Mouse (Mus musculus) intestine, embryonic 16.5 days (tissue): ENCODE measurements around the gene Tapbp. TPM values are rescaled to one million over a fixed set of nuclear protein-coding genes. Genes with fewer than 3 reads are reported as not detected.

Source experiments
- ATAC-seq: fragments of 200-750 bp; cut with Nextera tagmentation; 2 replicates; pipeline ENCODE4 v1.8.0; 2017; ENCODE audit warnings: moderate TSS enrichment, moderate library complexity
- H3K27ac ChIP-seq: fragments of 300-500 bp; sonication (generic); 2 replicates; pipeline ENCODE4 v1.5.1; 2014; ENCODE audit warnings: mild to moderate bottlenecking, low read length
- H3K27me3 ChIP-seq: fragments of 300-500 bp; sonication (generic); replicated peaks from 2 replicates; pipeline ENCODE4 v1.6.1; 2014; ENCODE audit warnings: low read length, control low read depth, mixed read lengths; ENCODE audit not compliant: control insufficient read depth, insufficient read depth
- H3K36me3 ChIP-seq: fragments of 300-500 bp; sonication (generic); 2 replicates; pipeline ENCODE4 v1.6.1; 2014; ENCODE audit warnings: low read length, control low read depth; ENCODE audit not compliant: control insufficient read depth, insufficient read depth
- H3K4me1 ChIP-seq: fragments of 300-500 bp; sonication (generic); 2 replicates; pipeline ENCODE4 v1.6.1; 2014; ENCODE audit warnings: low read length, control low read depth, mixed read lengths; ENCODE audit not compliant: control insufficient read depth, insufficient read depth
- H3K4me2 ChIP-seq: fragments of 300-500 bp; sonication (generic); 2 replicates; pipeline ENCODE4 v1.6.1; 2014; ENCODE audit warnings: low read depth, low read length, control low read depth
- H3K4me3 ChIP-seq: fragments of 300-500 bp; sonication (generic); 2 replicates; pipeline ENCODE4 v1.5.1; 2014; ENCODE audit warnings: mild to moderate bottlenecking, low read length
- H3K9ac ChIP-seq: fragments of 300-500 bp; sonication (generic); 2 replicates; pipeline ENCODE4 v1.6.1; 2014; ENCODE audit warnings: low read depth, low read length
- H3K9me3 ChIP-seq: fragments of 300-500 bp; sonication (generic); 2 replicates; pipeline ENCODE4 v1.6.1; 2016; ENCODE audit warnings: low read length, control low read depth; ENCODE audit not compliant: control insufficient read depth
- WGBS: fragments of 180-500 bp; shearing (Covaris S2); extraction: QIAGEN DNeasy Blood & Tissue Kit; methylation state at CpG from one replicate; pipeline ENCODE4 v1.1.7; 2014; 5-methylcytosine and 5-hydroxymethylcytosine counted together
- polyA plus RNA-seq: library from polyadenylated mRNA; unstranded; fragments of >200 nt; fragmentation: Nextera tagmentation; extraction: Ambion mirVana; gene quantifications from 2 replicates; pipeline ENCODE4 v1.2.1, GENCODE M21; 2015

Tapbp gene
- polyA plus RNA-seq, 1 experiment from 2014 or later: 44.5 TPM

DNA sequence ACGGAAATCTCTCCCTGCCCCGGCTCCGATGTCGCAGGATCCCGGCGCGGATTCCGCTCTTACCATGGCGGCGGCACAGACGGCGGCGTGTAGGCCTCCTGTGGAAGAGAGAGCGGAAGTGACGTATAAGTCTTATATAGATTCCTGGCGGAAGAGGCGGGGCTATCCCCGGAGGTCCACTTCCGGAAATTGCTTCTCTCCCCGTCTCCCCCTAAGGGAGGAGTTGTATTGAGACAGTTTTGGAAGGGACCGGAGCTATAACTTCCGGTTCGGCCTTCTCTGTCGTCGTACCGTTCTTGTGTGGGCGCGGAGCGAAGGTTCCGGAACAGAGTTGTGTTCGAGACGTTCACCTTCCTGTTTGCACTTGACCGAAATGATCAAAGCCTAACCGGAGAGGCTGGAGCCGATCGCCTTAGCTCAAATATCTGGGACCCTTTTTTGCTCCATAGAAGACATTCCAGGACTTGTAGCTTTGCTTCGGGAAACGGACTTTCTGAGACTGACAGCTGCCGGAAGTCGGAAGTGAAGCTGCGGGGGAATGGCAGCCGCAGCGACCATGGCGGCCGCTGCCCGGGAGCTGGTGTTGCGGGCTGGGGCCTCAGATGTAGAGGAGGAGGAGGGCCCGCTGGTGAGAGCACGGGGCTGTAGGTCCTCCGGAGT is 40.0 kb downstream of the Tapbp start, which contains the start of the genes Vps52 and Rps18:
TSS of gene Vps52 (plus strand) at position 258 of the 660 bp plus-strand sequence.
TSS of gene Rps18 (minus strand) at position 447 of the 660 bp plus-strand sequence.
- H3K4me1 ChIP-seq: peaks cover 38% of the 10 kb centered on the region
- WGBS: under 1% methylated on average over 50 of the region's 50 CpGs
- H3K9me3 ChIP-seq: no peaks in the 10 kb centered on the region
- H3K4me3 ChIP-seq: peak within 1 kb of the TSS; percentile 84
- peak within 1 kb of the TSS; percentile 91 for H3K27ac ChIP-seq
- no peaks in the 10 kb centered on the region for H3K27me3 ChIP-seq
- H3K4me2 ChIP-seq: peak within 1 kb of the TSS; percentile 89
- peaks cover 5% of the 10 kb centered on the region; the same call in 1 of the 2 replicates for H3K36me3 ChIP-seq
- peak within 1 kb of the TSS; percentile 95 for H3K9ac ChIP-seq
- peak; percentile 82 for ATAC-seq

- WGBS: 8% methylated on average over 10 of the region's 10 CpGs
- Histone ChIP-seq H3K4me3 (peak overlapping the region; percentile 84), H3K27ac (peak overlapping the region; percentile 91), H3K36me3 (peaks cover 7% of the 10 kb centered on the region; the same call in 1 of the 2 replicates), H3K9ac (peak overlapping the region; percentile 84), H3K27me3 (no peaks in the 10 kb centered on the region), H3K4me1 (peaks cover 35% of the 10 kb centered on the region), H3K4me2 (peak overlapping the region; percentile 89), H3K9me3 (no peaks in the 10 kb centered on the region)
- ATAC-seq: no peak
Measured at GRCm38 (mm10) chr17:33956336-33956735, 40.6 kb downstream of the Tapbp start.

DNA sequence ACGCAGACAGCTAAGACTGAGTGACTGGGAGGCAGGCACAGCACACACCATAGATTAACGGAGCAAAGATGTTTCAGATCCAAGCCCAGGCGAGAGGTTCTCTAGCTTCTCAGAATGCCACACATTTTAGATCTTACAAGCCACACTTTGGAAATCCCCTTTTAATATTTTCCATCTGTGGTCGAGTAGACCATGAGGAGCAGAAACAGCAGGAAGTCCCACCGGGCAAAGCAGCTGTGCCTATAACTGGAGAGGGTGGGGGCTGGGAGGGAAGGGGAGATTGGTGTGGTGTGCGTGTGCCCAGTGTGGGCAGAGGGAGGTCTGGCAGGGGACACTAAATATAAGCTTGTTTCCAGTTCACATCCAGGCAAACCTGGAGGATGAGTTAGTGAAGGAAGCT is 41.8 kb downstream of the Tapbp start:
- no peak overlapping the region for H3K27ac ChIP-seq
- no peak for ATAC-seq
- H3K9me3 ChIP-seq: no peaks in the 10 kb centered on the region
- H3K4me3 ChIP-seq: no peak overlapping the region
- H3K36me3 ChIP-seq: peaks cover 7% of the 10 kb centered on the region; the same call in 1 of the 2 replicates
- no peaks in the 10 kb centered on the region for H3K27me3 ChIP-seq
- H3K4me1 ChIP-seq: peaks cover 28% of the 10 kb centered on the region
- no peak overlapping the region for H3K9ac ChIP-seq
- H3K4me2 ChIP-seq: no peak overlapping the region
- 88% methylated on average over 6 of the region's 6 CpGs for WGBS

GRCm38 (mm10) chr17:33958451-33958850 is 42.8 kb downstream of the Tapbp start:
- Histone ChIP-seq H3K4me1 (peaks cover 19% of the 10 kb centered on the region), H3K4me2 (no peak overlapping the region), H3K9me3 (no peaks in the 10 kb centered on the region), H3K36me3 (peaks cover 11% of the 10 kb centered on the region; the same call in 1 of the 2 replicates), H3K4me3 (no peak overlapping the region), H3K27ac (no peak overlapping the region), H3K27me3 (no peaks in the 10 kb centered on the region), H3K9ac (no peak overlapping the region)
- 94% methylated on average over 11 of the region's 11 CpGs for WGBS
- ATAC-seq: no peak

GRCm38 (mm10) chr17:33959135-33959534 is 43.4 kb downstream of the Tapbp start:
- Histone ChIP-seq H3K4me1 (peaks cover 12% of the 10 kb centered on the region), H3K4me2 (no peak overlapping the region), H3K4me3 (no peak overlapping the region), H3K9ac (no peak overlapping the region), H3K27ac (no peak overlapping the region), H3K9me3 (no peaks in the 10 kb centered on the region), H3K27me3 (no peaks in the 10 kb centered on the region), H3K36me3 (peaks cover 11% of the 10 kb centered on the region; the same call in 1 of the 2 replicates)
- 96% methylated on average over 13 of the region's 13 CpGs for WGBS
- ATAC-seq: no peak

- H3K4me3 ChIP-seq: no peak overlapping the region
- H3K4me2 ChIP-seq: no peak overlapping the region
- no peaks in the 10 kb centered on the region for H3K27me3 ChIP-seq
- ATAC-seq: no peak
- H3K27ac ChIP-seq: no peak overlapping the region
- H3K36me3 ChIP-seq: peaks cover 11% of the 10 kb centered on the region; the same call in 1 of the 2 replicates
- peaks cover 6% of the 10 kb centered on the region for H3K4me1 ChIP-seq
- no peak overlapping the region for H3K9ac ChIP-seq
- 93% methylated on average over 15 of the region's 15 CpGs for WGBS
- no peaks in the 10 kb centered on the region for H3K9me3 ChIP-seq
Measured at GRCm38 (mm10) chr17:33959948-33960347, 44.2 kb downstream of the Tapbp start.

GRCm38 (mm10) chr17:33962876-33963275 is 47.2 kb downstream of the Tapbp start:
- H3K9ac ChIP-seq: no peak overlapping the region
- ATAC-seq: no peak
- no peaks in the 10 kb centered on the region for H3K9me3 ChIP-seq
- WGBS: 94% methylated on average over 7 of the region's 7 CpGs
- no peaks in the 10 kb centered on the region for H3K4me1 ChIP-seq
- no peak overlapping the region for H3K27ac ChIP-seq
- H3K4me3 ChIP-seq: no peak overlapping the region
- H3K36me3 ChIP-seq: peaks cover 11% of the 10 kb centered on the region
- H3K4me2 ChIP-seq: no peak overlapping the region
- H3K27me3 ChIP-seq: no peaks in the 10 kb centered on the region

GRCm38 (mm10) chr17:33965082-33965845 is 49.6 kb downstream of the Tapbp start:
- H3K4me2 ChIP-seq: no peak overlapping the region
- H3K4me3 ChIP-seq: no peak overlapping the region
- no peak overlapping the region for H3K27ac ChIP-seq
- 92% methylated on average over 17 of the region's 17 CpGs for WGBS
- no peaks in the 10 kb centered on the region for H3K27me3 ChIP-seq
- H3K9ac ChIP-seq: no peak overlapping the region
- H3K36me3 ChIP-seq: peaks cover 5% of the 10 kb centered on the region
- no peaks in the 10 kb centered on the region for H3K4me1 ChIP-seq
- no peaks in the 10 kb centered on the region for H3K9me3 ChIP-seq
- no peak for ATAC-seq

- Histone ChIP-seq H3K9ac (no peak overlapping the region), H3K4me1 (no peaks in the 10 kb centered on the region), H3K36me3 (peaks cover 5% of the 10 kb centered on the region), H3K27ac (no peak overlapping the region), H3K27me3 (no peaks in the 10 kb centered on the region), H3K4me2 (no peak overlapping the region), H3K4me3 (no peak overlapping the region), H3K9me3 (no peaks in the 10 kb centered on the region)
- 87% methylated on average over 16 of the region's 16 CpGs for WGBS
- ATAC-seq: no peak
Measured at GRCm38 (mm10) chr17:33965846-33966550, 50.3 kb downstream of the Tapbp start.
